Mouse (Mus musculus) heart, adult 9 months (tissue): ENCODE measurements around the gene Gm21962.

Experiments
- DNase-seq, 2 experiments: peaks; one replicate each; pipeline ENCODE4 v3.0.0; 2022; ENCODE audit warnings: low spot score in 2 of 2

Gene Gm21962

GRCm38 (mm10) chr3:137716573-137717157 is 45.3 kb downstream of the Gm21962 start:
- DNase-seq, result no peak
